Mouse (Mus musculus) midbrain, postnatal 0 days (tissue): Measurements from ENCODE around the gene Gm20388. TPM values are rescaled to one million over a fixed set of nuclear protein-coding genes. Genes with fewer than 3 reads are reported as not detected.

Experiments
- ATAC-seq: fragments of 200-750 bp; cut with Nextera tagmentation; 2 replicates; pipeline ENCODE4 v1.8.0; 2017; ENCODE audit warnings: moderate number of reproducible peaks, mild to moderate bottlenecking, moderate TSS enrichment, moderate library complexity; ENCODE audit not compliant: low FRiP score
- DNase-seq: peaks from one replicate; pipeline ENCODE4 v3.0.0-alpha.2; 2015; ENCODE audit warnings: low spot score
- H3K27ac ChIP-seq: fragments of 300-500 bp; sonication (generic); 2 replicates; pipeline ENCODE4 v1.5.1; 2014; ENCODE audit warnings: low read depth, mild to moderate bottlenecking, low read length, mixed read lengths
- H3K27me3 ChIP-seq: fragments of 300-500 bp; sonication (generic); 2 replicates; pipeline ENCODE4 v1.6.1; 2014; ENCODE audit warnings: low read length, control low read depth, mixed read lengths; ENCODE audit not compliant: insufficient read depth
- H3K36me3 ChIP-seq: fragments of 300-500 bp; sonication (generic); 2 replicates; pipeline ENCODE4 v1.6.1; 2014; ENCODE audit warnings: low read length, control low read depth, mixed read lengths; ENCODE audit not compliant: insufficient read depth
- H3K4me1 ChIP-seq: fragments of 300-500 bp; sonication (generic); 2 replicates; pipeline ENCODE4 v1.6.1; 2014; ENCODE audit warnings: mild to moderate bottlenecking, control low read depth, antibody characterized with exemption, low read length, mixed read lengths; ENCODE audit not compliant: insufficient read depth
- H3K4me2 ChIP-seq: fragments of 300-500 bp; sonication (generic); 2 replicates; pipeline ENCODE4 v1.6.1; 2014; ENCODE audit warnings: low read depth, mild to moderate bottlenecking, low read length, mixed read lengths; ENCODE audit not compliant: poor library complexity, severe bottlenecking
- H3K4me3 ChIP-seq: fragments of 300-500 bp; sonication (generic); 2 replicates; pipeline ENCODE4 v1.5.1; 2014; ENCODE audit warnings: low read depth, mild to moderate bottlenecking, low read length, moderate library complexity
- H3K9ac ChIP-seq: fragments of 300-500 bp; sonication (generic); replicated peaks from 2 replicates; pipeline ENCODE4 v1.6.1; 2014; ENCODE audit warnings: mild to moderate bottlenecking, low read length, moderate library complexity, mixed read lengths; ENCODE audit not compliant: poor library complexity, severe bottlenecking
- H3K9me3 ChIP-seq: fragments of 300-500 bp; sonication (generic); 2 replicates; pipeline ENCODE4 v1.6.1; 2016; ENCODE audit warnings: low read length, control low read depth
- CTCF ChIP-seq: IDR thresholded peaks from 2 replicates; pipeline ENCODE4 v1.5.1; 2016; ENCODE audit warnings: antibody characterized with exemption, mild to moderate bottlenecking
- WGBS: fragments of 180-500 bp; shearing (Covaris S2); extraction: QIAGEN DNeasy Blood & Tissue Kit; methylation state at CpG from one replicate; pipeline ENCODE4 v1.1.7; 2014; 5-methylcytosine and 5-hydroxymethylcytosine counted together
- polyA plus RNA-seq: library from polyadenylated mRNA; unstranded; fragments of >200 nt; fragmentation: Nextera tagmentation; extraction: Ambion mirVana; gene quantifications from 2 replicates; pipeline ENCODE4 v1.2.1, GENCODE M21; 2015
- total RNA-seq: library from RNA; depleted of rRNA; stranded (reverse); fragments of >200 nt; gene quantifications from 2 replicates; pipeline ENCODE4 v1.2.3, GENCODE M21; 2014

Gm20388 gene
- total and polyA plus RNA-seq, 2 experiments from 2014 or later, result 74.2 TPM; not detected in 1

DNA sequence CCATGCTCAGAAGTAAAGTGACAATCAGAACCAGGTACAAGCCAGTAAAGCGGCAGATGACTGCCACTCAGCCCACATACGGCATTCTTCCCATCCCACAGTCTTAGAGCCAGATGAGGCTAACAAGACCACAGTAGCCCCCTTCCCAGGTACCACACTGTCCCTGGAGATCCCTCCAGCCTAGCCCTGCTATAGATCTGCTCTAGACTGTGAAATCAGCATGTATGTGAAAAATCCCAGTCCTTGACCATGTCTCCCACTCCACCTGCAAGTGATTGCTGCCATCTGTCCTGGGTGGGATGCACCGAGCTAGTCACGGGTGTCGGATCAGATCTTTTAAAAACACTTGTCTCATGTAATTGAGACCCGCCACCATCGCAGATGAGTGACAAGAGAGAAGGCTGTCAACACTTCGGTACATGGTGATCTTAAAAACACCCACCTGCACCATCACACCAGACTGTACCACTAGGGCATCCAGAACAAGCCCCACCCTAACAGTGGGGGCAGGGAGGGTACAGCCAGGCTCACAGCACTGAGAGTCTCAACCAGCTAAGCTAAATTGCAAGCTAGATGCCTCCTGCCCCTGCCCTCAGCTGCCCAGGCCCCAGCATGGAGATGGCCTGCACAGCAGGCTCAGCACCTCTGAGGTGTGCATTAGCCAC is 669.8 kb downstream of the Gm20388 start:
- Histone ChIP-seq H3K27me3 (no peaks in the 10 kb centered on the region), H3K36me3 (peaks cover 51% of the 10 kb centered on the region), H3K4me2 (no peak overlapping the region), H3K27ac (no peak overlapping the region), H3K4me3 (no peak overlapping the region), H3K4me1 (no peaks in the 10 kb centered on the region), H3K9me3 (no peaks in the 10 kb centered on the region), H3K9ac (no peak overlapping the region)
- 90% methylated on average over 8 of the region's 8 CpGs for WGBS
- ATAC-seq (no peak), DNase-seq (no peak)
- TF ChIP-seq CTCF, result no peak

DNA sequence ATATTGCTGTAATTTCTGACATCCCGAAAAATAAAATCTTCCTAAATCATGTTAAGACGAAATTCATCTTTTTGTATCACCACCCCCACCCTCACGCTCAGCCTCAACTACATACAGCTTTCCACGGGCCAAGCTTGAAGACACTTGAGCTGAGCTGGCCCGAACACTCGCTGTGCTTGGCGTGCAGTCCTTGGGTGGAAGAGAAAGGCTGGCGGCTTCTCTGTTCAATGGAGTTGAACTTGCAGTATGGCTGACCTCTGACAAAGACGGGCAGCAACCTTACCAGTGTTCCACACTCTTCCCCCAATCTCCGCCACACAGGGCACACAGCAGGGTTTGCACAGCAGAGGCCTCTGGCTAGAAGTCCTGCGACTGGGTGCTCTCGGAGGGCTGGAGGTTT is 670.7 kb downstream of the Gm20388 start:
- WGBS, result 87% methylated on average over 12 of the region's 12 CpGs
- H3K9ac ChIP-seq, result no peak overlapping the region
- ATAC-seq (no peak), DNase-seq (no peak)
- no peak overlapping the region for H3K4me3 ChIP-seq
- H3K4me1 ChIP-seq, result no peaks in the 10 kb centered on the region
- H3K27me3 ChIP-seq, result no peaks in the 10 kb centered on the region
- no peak for TF ChIP-seq CTCF
- no peak overlapping the region for H3K4me2 ChIP-seq
- H3K27ac ChIP-seq, result no peak overlapping the region
- H3K9me3 ChIP-seq, result no peaks in the 10 kb centered on the region
- peaks cover 42% of the 10 kb centered on the region for H3K36me3 ChIP-seq

DNA sequence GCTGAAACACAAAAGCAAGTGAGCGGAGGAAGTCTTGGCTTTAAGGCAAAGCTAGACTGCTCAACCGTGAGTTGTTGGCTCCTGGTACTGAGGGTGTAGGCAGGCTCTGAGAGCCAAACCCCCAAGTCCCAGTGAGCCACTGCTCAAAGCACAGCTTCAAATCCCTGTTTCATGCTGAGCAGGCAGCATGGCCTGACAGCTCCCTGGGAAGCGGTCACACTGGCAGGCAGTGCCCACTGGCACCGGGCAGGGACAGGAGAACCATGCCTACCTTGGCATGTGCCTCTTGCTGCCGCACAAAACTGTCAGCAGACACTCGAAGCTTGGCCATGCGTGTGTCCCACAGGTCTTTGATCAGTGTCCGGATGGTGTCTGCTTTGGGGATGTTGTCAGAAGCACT is 671.2 kb downstream of the Gm20388 start:
- TF ChIP-seq CTCF, result no peak
- WGBS, result 81% methylated on average over 8 of the region's 8 CpGs
- peak; percentile 42 for DNase-seq
- H3K9ac ChIP-seq, result no peak overlapping the region
- H3K36me3 ChIP-seq, result peaks cover 38% of the 10 kb centered on the region
- H3K27ac ChIP-seq, result no peak overlapping the region
- no peak overlapping the region for H3K4me2 ChIP-seq
- H3K27me3 ChIP-seq, result no peaks in the 10 kb centered on the region
- no peak overlapping the region for H3K4me3 ChIP-seq
- H3K9me3 ChIP-seq, result no peaks in the 10 kb centered on the region
- no peak; the same call in 1 of the 2 replicates for ATAC-seq
- H3K4me1 ChIP-seq, result no peaks in the 10 kb centered on the region

- no peak for TF ChIP-seq CTCF
- no peak overlapping the region for H3K4me3 ChIP-seq
- DNase-seq (no peak), ATAC-seq (no peak)
- 92% methylated on average over 10 of the region's 10 CpGs for WGBS
- H3K4me2 ChIP-seq, result no peak overlapping the region
- no peaks in the 10 kb centered on the region for H3K9me3 ChIP-seq
- peaks cover 4% of the 10 kb centered on the region; the same call in 1 of the 2 replicates for H3K4me1 ChIP-seq
- H3K36me3 ChIP-seq, result peaks cover 4% of the 10 kb centered on the region; the same call in 1 of the 2 replicates
- no peak overlapping the region for H3K9ac ChIP-seq
- H3K27ac ChIP-seq, result no peak overlapping the region
- H3K27me3 ChIP-seq, result no peaks in the 10 kb centered on the region
Measured at GRCm38 (mm10) chr8:120585521-120585920, 674.9 kb downstream of the Gm20388 start.

GRCm38 (mm10) chr8:120588908-120589771 is 678.5 kb downstream of the Gm20388 start, which contains the start of gene Gins2:
Gene Gins2 (minus strand): TSS chr8:120589304.
- peak; percentile 25 for TF ChIP-seq CTCF
- peak within 1 kb of the TSS; percentile 52 for H3K9ac ChIP-seq
- peak within 1 kb of the TSS; percentile 98 for H3K4me2 ChIP-seq
- DNase-seq (peak; percentile 100), ATAC-seq (peak; percentile 99)
- WGBS, result under 1% methylated on average over 64 of the region's 67 CpGs
- H3K27me3 ChIP-seq, result no peaks in the 10 kb centered on the region
- H3K36me3 ChIP-seq, result no peaks in the 10 kb centered on the region
- H3K4me1 ChIP-seq, result peaks cover 4% of the 10 kb centered on the region; the same call in 1 of the 2 replicates
- peak within 1 kb of the TSS; percentile 51 for H3K4me3 ChIP-seq
- H3K27ac ChIP-seq, result peak within 1 kb of the TSS; percentile 21
- no peaks in the 10 kb centered on the region for H3K9me3 ChIP-seq

DNA sequence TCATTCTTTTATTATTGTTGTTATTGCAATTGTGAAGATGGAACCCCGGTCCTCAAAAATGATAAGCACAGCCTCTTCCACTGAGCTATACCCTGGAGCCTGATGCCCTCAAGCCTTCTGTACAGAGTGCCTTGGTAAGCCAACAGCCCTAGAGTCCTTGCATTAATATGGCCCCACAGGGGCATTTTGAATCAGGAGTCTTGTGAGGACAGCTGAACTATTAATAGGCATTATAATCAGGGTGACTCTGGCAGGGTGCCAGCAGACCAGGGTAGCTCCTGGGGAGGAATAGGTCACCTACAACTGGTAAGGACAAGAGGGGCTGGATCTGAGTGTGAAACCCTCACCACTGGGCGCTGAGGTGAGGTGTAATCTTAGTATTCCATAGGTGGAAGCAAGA is 679.3 kb downstream of the Gm20388 start:
- ATAC-seq, result no peak
- Histone ChIP-seq H3K27me3 (no peaks in the 10 kb centered on the region), H3K36me3 (no peaks in the 10 kb centered on the region), H3K4me1 (peaks cover 4% of the 10 kb centered on the region; the same call in 1 of the 2 replicates), H3K9ac (no peak overlapping the region), H3K4me2 (peak overlapping the region; percentile 98), H3K9me3 (no peaks in the 10 kb centered on the region), H3K4me3 (peak overlapping the region; percentile 51; the same call in 1 of the 2 replicates), H3K27ac (peak overlapping the region; percentile 21)
- WGBS, result 51% methylated on average over 2 of the region's 2 CpGs
- DNase-seq, result no peak
- TF ChIP-seq CTCF, result no peak
